ENCODE assay signal across 29 mouse cellular contexts in the genomic region with DNA sequence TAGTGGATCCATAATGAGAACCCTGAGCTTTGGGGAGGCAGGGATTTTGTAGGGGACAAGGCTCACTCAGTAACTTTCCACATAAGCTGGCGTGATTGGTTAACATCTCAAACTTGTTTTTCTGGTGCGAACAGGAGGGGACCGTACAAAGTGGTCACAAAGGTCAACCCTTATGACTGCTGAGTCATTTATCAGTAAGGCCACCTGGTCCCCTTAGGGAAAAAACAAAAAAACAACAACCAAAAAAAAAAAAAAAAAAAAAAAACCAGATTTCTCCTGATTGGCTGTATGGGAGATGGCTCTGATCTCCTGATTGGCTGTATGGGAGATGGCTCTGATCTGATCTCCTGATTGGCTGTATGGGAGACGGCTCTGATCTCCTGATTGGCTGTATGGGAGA.
"Had no signal": no experiment of that assay in that cellular context is flagged by ENCODE, and none has a peak within 500 bp of the region (broad histone marks: within the 10 kb centered on the region; RNA-seq: fewer than 3 reads in every experiment).

No protein-coding gene starts in this region.

- H3K9ac ChIP-seq: heart, embryonic 12.5 days; heart, embryonic 13.5 days; heart, embryonic 15.5 days; hindbrain, embryonic 12.5 days; hindbrain, embryonic 13.5 days; hindbrain, embryonic 14.5 days; hindbrain, embryonic 15.5 days; intestine, embryonic 15.5 days; kidney, embryonic 15.5 days had no signal

- H3K4me1 ChIP-seq: heart, embryonic 10.5 days; heart, embryonic 12.5 days; heart, embryonic 13.5 days; heart, embryonic 15.5 days; hindbrain, embryonic 10.5 days; hindbrain, embryonic 12.5 days; hindbrain, embryonic 13.5 days; hindbrain, embryonic 15.5 days; intestine, embryonic 15.5 days; kidney, embryonic 15.5 days had no signal

- DNase-seq: heart, postnatal 10 days; heart, postnatal 14 days; heart, postnatal 36 days; heart, postnatal 4 days; kidney, adult 11 months; kidney, adult 18-20 months; kidney, adult 2 months; kidney, adult 9 months; kidney, postnatal 14 days; kidney, postnatal 25 days; kidney, postnatal 36 days; kidney, postnatal 4 days; layer of hippocampus, adult 9-11 months; layer of hippocampus, postnatal 36 days had no signal

- H3K4me3 ChIP-seq: heart, embryonic 10.5 days; heart, embryonic 12.5 days; heart, embryonic 13.5 days; heart, embryonic 15.5 days; hindbrain, embryonic 10.5 days; hindbrain, embryonic 12.5 days; hindbrain, embryonic 13.5 days; hindbrain, embryonic 15.5 days; intestine, embryonic 15.5 days; kidney, embryonic 15.5 days; layer of hippocampus, adult 2 months; left cerebral cortex, adult 2 months had no signal

- H3K36me3 ChIP-seq: heart, embryonic 10.5 days; heart, embryonic 12.5 days; heart, embryonic 13.5 days; heart, embryonic 15.5 days; hindbrain, embryonic 10.5 days; hindbrain, embryonic 12.5 days; hindbrain, embryonic 13.5 days; hindbrain, embryonic 15.5 days; intestine, embryonic 15.5 days; kidney, embryonic 15.5 days had no signal

- H3K9me3 ChIP-seq: heart, embryonic 10.5 days; heart, embryonic 12.5 days; heart, embryonic 13.5 days; heart, embryonic 15.5 days; hindbrain, embryonic 10.5 days; hindbrain, embryonic 12.5 days; hindbrain, embryonic 13.5 days; hindbrain, embryonic 15.5 days; intestine, embryonic 15.5 days; kidney, embryonic 15.5 days had no signal

- H3K27ac ChIP-seq: heart, embryonic 10.5 days; heart, embryonic 13.5 days; heart, embryonic 15.5 days; hindbrain, embryonic 10.5 days; hindbrain, embryonic 12.5 days; hindbrain, embryonic 13.5 days; hindbrain, embryonic 14.5 days; hindbrain, embryonic 15.5 days; hindbrain, postnatal 0 days; intestine, embryonic 15.5 days; kidney, embryonic 15.5 days; kidney, postnatal 0 days; layer of hippocampus, adult 2 months; left cerebral cortex, adult 2 months had no signal
